Mouse (Mus musculus) myocyte (in vitro differentiated cells): ENCODE results near the gene Rab3il1.

Source experiments
- MAX ChIP-seq: IDR thresholded peaks from one replicate; pipeline ENCODE4 v1.6.1; 2011; ENCODE audit warnings: low read depth, mild to moderate bottlenecking, control low read depth
- POLR2A ChIP-seq: IDR thresholded peaks from one replicate; pipeline ENCODE4 v1.6.1; 2011; ENCODE audit warnings: low read depth, mild to moderate bottlenecking, control low read depth, moderate library complexity; ENCODE audit not compliant: insufficient read length
- POLR2AphosphoS2 ChIP-seq: IDR thresholded peaks from one replicate; pipeline ENCODE4 v1.6.1; 2011; ENCODE audit warnings: low read depth, control low read depth; ENCODE audit not compliant: insufficient read length
- SRF ChIP-seq: IDR thresholded peaks from one replicate; pipeline ENCODE4 v1.6.1; 2011; ENCODE audit warnings: low read depth; ENCODE audit not compliant: control insufficient read depth, insufficient read length

DNA sequence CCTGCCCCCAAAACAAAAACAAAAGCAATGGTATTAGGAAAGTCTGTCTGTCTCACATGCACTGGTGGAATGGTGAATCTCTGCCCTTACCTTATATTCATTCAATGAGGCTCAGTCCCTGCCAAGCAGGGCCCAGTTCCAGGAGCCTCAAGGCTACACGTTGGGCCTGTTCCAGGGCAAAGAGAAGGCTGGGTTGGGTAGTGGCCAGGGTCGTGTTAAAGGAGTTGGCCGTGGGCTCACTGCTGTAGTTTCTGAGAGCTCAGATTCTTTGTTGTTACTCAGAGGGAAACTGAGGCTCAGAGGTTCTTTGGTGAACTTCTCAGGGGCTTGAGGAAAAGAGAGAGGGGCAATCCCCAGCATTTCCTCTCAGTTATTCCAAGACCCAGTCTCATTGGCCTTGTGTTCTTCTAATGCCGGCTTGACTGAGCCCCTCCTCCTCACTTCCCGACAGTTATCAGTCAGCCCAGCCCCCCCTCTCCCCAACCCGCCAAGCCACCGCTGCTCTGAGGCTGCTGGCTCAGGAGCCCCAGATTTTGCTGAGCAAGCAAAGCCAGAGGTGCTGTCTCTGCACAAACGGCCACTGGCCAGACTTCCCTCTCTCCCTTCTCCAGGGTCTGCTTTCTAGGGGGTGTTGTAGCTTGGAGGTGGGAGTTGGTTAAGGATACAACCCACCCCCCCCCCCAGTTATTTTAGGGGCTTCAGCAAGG is 23.9 kb downstream of the Rab3il1 start:
- TF ChIP-seq POLR2AphosphoS2, result no peak
- TF ChIP-seq MAX, result no peak
- TF ChIP-seq POLR2A, result no peak
- no peak for TF ChIP-seq SRF
